Mouse (Mus musculus) lung, postnatal 0 days (tissue): ENCODE data around the gene Ppp1r15b. TPM values are rescaled to one million over a fixed set of nuclear protein-coding genes. Genes with fewer than 3 reads are reported as not detected.
A peak's percentile ranks its signal among the peaks of the same experiment; 100 is the strongest.

Experiments
- ATAC-seq: fragments of 200-750 bp; cut with Nextera tagmentation; 2 replicates; pipeline ENCODE4 v1.8.0; 2017; ENCODE audit warnings: moderate library complexity
- DNase-seq: peaks from one replicate; pipeline ENCODE4 v3.0.0-alpha.2; 2016; ENCODE audit warnings: low spot score
- H3K27ac ChIP-seq: fragments of 300-500 bp; sonication (generic); 2 replicates; pipeline ENCODE4 v1.5.1; 2014; ENCODE audit warnings: antibody characterized with exemption, mild to moderate bottlenecking, low read length, mixed read lengths
- H3K27me3 ChIP-seq: fragments of 300-500 bp; sonication (generic); replicated peaks from 2 replicates; pipeline ENCODE4 v1.6.1; 2014; ENCODE audit warnings: low read length, mixed read lengths; ENCODE audit not compliant: insufficient read depth
- H3K36me3 ChIP-seq: fragments of 300-500 bp; sonication (generic); 2 replicates; pipeline ENCODE4 v1.6.1; 2014; ENCODE audit warnings: low read length, mixed read lengths; ENCODE audit not compliant: insufficient read depth
- H3K4me1 ChIP-seq: fragments of 300-500 bp; sonication (generic); 2 replicates; pipeline ENCODE4 v1.6.1; 2014; ENCODE audit warnings: antibody characterized with exemption, low read depth, low read length, mixed read lengths; ENCODE audit not compliant: insufficient read depth
- H3K4me2 ChIP-seq: fragments of 300-500 bp; sonication (generic); replicated peaks from 2 replicates; pipeline ENCODE4 v1.6.1; 2014; ENCODE audit warnings: low read depth, mild to moderate bottlenecking, low read length, moderate library complexity, mixed read lengths
- H3K4me3 ChIP-seq: fragments of 300-500 bp; sonication (generic); 2 replicates; pipeline ENCODE4 v1.5.1; 2014; ENCODE audit warnings: low read depth, low read length
- H3K9ac ChIP-seq: fragments of 300-500 bp; sonication (generic); replicated peaks from 2 replicates; pipeline ENCODE4 v1.6.1; 2014; ENCODE audit warnings: low read depth, mild to moderate bottlenecking
- H3K9me3 ChIP-seq: fragments of 300-500 bp; sonication (generic); 2 replicates; pipeline ENCODE4 v1.6.1; 2016; ENCODE audit warnings: low read length, mixed read lengths
- CTCF ChIP-seq: IDR thresholded peaks from 2 replicates; pipeline ENCODE4 v1.5.1; 2016; ENCODE audit warnings: antibody characterized with exemption, mild to moderate bottlenecking
- EP300 ChIP-seq: IDR thresholded peaks from 2 replicates; pipeline ENCODE4 v1.6.1; 2016; ENCODE audit warnings: antibody characterized with exemption, mild to moderate bottlenecking, control low read depth
- WGBS: fragments of 180-500 bp; shearing (Covaris S2); extraction: QIAGEN DNeasy Blood & Tissue Kit; methylation state at CpG from one replicate; pipeline ENCODE4 v1.1.7; 2014; 5-methylcytosine and 5-hydroxymethylcytosine counted together
- polyA plus RNA-seq: library from polyadenylated mRNA; unstranded; fragments of >200 nt; fragmentation: Nextera tagmentation; extraction: Ambion mirVana; gene quantifications from 2 replicates; pipeline ENCODE4 v1.2.1, GENCODE M21; 2015

The Ppp1r15b gene
- polyA plus RNA-seq, 1 experiment from 2014 or later: 19.5 TPM

GRCm38 (mm10) chr1:133086804-133087203, 44.1 kb upstream of the Ppp1r15b start:
- Histone ChIP-seq H3K4me2 (no peak overlapping the region), H3K9me3 (no peaks in the 10 kb centered on the region), H3K27ac (0 out of 2 replicates have a peak overlapping the region, but pooled peaks have one; percentile 15), H3K4me3 (no peak overlapping the region), H3K36me3 (no peaks in the 10 kb centered on the region), H3K4me1 (peaks cover 9% of the 10 kb centered on the region; the same call in 1 of the 2 replicates), H3K27me3 (no peaks in the 10 kb centered on the region), H3K9ac (no peak overlapping the region)
- ATAC-seq (no peak), DNase-seq (no peak)
- TF ChIP-seq EP300 (no peak), CTCF (no peak)
- 88% methylated on average over 10 of the region's 10 CpGs for WGBS

- 37% methylated on average over 7 of the region's 7 CpGs for WGBS
- H3K9ac ChIP-seq: no peak overlapping the region
- no peaks in the 10 kb centered on the region for H3K9me3 ChIP-seq
- DNase-seq (peak; percentile 84), ATAC-seq (no peak)
- no peak overlapping the region for H3K4me2 ChIP-seq
- no peaks in the 10 kb centered on the region for H3K36me3 ChIP-seq
- 0 out of 2 replicates have a peak overlapping the region, but pooled peaks have one; percentile 15 for H3K27ac ChIP-seq
- TF ChIP-seq CTCF (peak; percentile 95), EP300 (no peak)
- H3K27me3 ChIP-seq: no peaks in the 10 kb centered on the region
- no peak overlapping the region for H3K4me3 ChIP-seq
- peaks cover 9% of the 10 kb centered on the region; the same call in 1 of the 2 replicates for H3K4me1 ChIP-seq
Measured at GRCm38 (mm10) chr1:133087206-133087905, 43.6 kb upstream of the Ppp1r15b start.

DNA sequence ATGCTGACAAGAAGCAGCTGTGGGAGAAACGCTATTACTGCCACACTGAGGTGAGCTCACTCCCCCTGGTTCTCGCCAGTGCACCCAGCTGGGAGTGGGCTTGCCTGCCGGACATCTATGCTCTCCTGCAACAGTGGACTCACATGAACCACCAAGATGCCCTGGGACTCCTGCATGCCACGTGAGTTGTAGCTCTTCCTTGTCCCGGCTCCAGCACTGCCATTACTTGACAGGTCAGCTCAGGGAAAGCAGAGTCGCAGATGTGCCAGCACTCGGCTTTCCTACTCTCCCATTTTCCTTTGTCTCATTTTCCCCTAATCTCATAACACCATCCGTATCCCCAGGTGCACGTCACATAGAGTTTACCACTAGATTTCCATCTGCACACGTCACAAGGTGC, 42.7 kb upstream of the Ppp1r15b start:
- 81% methylated on average over 10 of the region's 10 CpGs for WGBS
- no peaks in the 10 kb centered on the region for H3K27me3 ChIP-seq
- H3K4me3 ChIP-seq: no peak overlapping the region
- no peak overlapping the region for H3K9ac ChIP-seq
- no peak for TF ChIP-seq CTCF
- H3K9me3 ChIP-seq: no peaks in the 10 kb centered on the region
- ATAC-seq (no peak), DNase-seq (no peak)
- H3K4me2 ChIP-seq: no peak overlapping the region
- H3K4me1 ChIP-seq: peaks cover 9% of the 10 kb centered on the region; the same call in 1 of the 2 replicates
- H3K27ac ChIP-seq: no peak overlapping the region
- H3K36me3 ChIP-seq: no peaks in the 10 kb centered on the region

DNA sequence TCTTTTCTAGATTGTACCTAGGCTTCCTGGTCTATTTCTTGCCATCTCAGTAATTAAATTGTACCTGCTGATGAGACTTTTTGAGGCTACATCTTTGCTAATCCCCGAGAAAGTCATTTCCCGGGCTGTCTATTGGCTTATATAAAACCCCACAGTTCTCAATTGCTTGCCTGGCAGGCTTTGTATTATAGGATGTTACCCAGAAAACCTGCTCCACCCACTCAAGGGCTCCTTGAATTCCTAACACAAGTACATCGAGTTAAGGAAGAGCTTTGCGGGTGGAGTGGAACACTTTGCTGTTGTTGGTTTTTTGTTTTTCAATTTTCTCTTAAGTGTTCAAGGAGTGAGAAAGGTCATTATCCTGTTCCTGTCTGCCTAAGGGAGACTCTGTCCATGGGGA, 41.5 kb upstream of the Ppp1r15b start:
- DNase-seq (peak; percentile 81), ATAC-seq (no peak)
- Histone ChIP-seq H3K27ac (peak overlapping the region; percentile 81), H3K4me1 (peaks cover 2% of the 10 kb centered on the region; the same call in 1 of the 2 replicates), H3K9ac (no peak overlapping the region), H3K4me3 (no peak overlapping the region), H3K36me3 (no peaks in the 10 kb centered on the region), H3K27me3 (no peaks in the 10 kb centered on the region), H3K4me2 (no peak overlapping the region), H3K9me3 (no peaks in the 10 kb centered on the region)
- WGBS: 65% methylated on average over 4 of the region's 4 CpGs
- TF ChIP-seq CTCF (no peak), EP300 (peak; percentile 67)

DNA sequence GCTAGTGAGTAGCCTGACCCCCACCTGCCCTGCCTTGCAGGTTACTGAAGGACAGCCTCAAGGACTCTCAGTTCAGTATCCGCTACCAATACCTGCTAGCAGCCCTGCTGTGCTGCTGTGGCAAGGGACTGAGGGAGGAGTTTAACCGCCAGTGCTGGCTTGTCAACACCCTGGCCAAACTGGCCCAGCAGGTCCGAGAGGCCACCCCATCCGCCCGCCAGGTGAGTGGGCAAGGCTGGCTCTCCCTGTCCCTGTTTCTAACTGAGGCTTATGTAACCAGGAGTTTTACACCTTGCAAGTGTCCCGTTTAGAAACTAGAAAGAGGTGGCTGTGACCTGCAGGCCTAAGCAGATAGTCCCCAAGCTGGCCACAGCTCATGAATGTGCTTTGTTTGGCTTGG, 40.3 kb upstream of the Ppp1r15b start:
- no peaks in the 10 kb centered on the region; the same call in 1 of the 2 replicates for H3K4me1 ChIP-seq
- no peak overlapping the region for H3K9ac ChIP-seq
- no peak for TF ChIP-seq EP300
- TF ChIP-seq CTCF: no peak
- H3K9me3 ChIP-seq: no peaks in the 10 kb centered on the region
- H3K4me3 ChIP-seq: no peak overlapping the region
- DNase-seq (peak; percentile 93), ATAC-seq (peak; percentile 87)
- no peak overlapping the region for H3K4me2 ChIP-seq
- H3K27me3 ChIP-seq: no peaks in the 10 kb centered on the region
- no peaks in the 10 kb centered on the region; the same call in 1 of the 2 replicates for H3K36me3 ChIP-seq
- H3K27ac ChIP-seq: peak overlapping the region; percentile 83
- 59% methylated on average over 6 of the region's 6 CpGs for WGBS

GRCm38 (mm10) chr1:133091483-133091882, 39.5 kb upstream of the Ppp1r15b start:
- Histone ChIP-seq H3K9me3 (no peaks in the 10 kb centered on the region), H3K4me3 (no peak overlapping the region), H3K9ac (no peak overlapping the region), H3K27me3 (no peaks in the 10 kb centered on the region), H3K4me1 (no peaks in the 10 kb centered on the region; the same call in 1 of the 2 replicates), H3K27ac (peak overlapping the region; percentile 83), H3K36me3 (no peaks in the 10 kb centered on the region; the same call in 1 of the 2 replicates), H3K4me2 (no peak overlapping the region)
- ATAC-seq: peak; percentile 80
- 59% methylated on average over 8 of the region's 8 CpGs for WGBS
- DNase-seq: peak; percentile 87
- TF ChIP-seq CTCF: no peak
- no peak for TF ChIP-seq EP300
